Mouse (Mus musculus): ENCODE measurements around the gene Tbc1d22a. TPM values are rescaled to one million over a fixed set of nuclear protein-coding genes. Genes with fewer than 3 reads are reported as not detected.

Gene Tbc1d22a
- polyA plus RNA-seq, 1 experiment, result 30.5 TPM

DNA sequence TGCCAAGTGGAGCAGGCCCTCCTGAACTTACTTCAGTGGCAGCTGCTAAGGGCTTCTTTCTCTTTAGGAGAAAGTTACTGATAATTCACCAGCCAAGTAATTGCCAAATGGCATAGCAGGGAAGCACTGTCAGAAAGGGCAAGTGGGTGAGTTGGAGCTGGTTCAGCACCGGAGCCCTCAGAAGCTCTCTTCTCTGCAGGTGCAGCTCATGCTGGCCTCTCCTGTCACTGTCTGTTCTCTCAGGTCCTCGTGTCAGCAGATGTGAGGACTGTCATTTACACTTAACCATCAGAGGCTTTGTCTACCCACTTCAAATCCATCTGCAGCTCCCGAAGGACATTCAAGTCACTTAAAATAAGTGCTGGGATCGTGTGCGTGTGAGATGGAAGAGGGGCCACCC is 190.6 kb downstream of the Tbc1d22a start:
- no peaks in the 10 kb centered on the region for H3K79me2 ChIP-seq (ENCODE audit: control insufficient read depth, insufficient read depth)
- H3ac ChIP-seq (ENCODE audit: control insufficient read depth, insufficient read length), result no peak overlapping the region
- H3K4me3 ChIP-seq, result no peak overlapping the region
- TF ChIP-seq SRF (IDR thresholded peaks at IDR 0.05; ENCODE audit: control insufficient read depth, insufficient read length, low read depth) (no peak), USF1 (IDR thresholded peaks at IDR 0.05; ENCODE audit: low read depth) (no peak), REST (IDR thresholded peaks at IDR 0.05; ENCODE audit: insufficient read depth, insufficient read length) (no peak), MYOG (IDR thresholded peaks at IDR 0.05; ENCODE audit: control insufficient read depth in 1 of 3, insufficient read depth in 1 of 3, insufficient read length in 2 of 3, low read depth in 2 of 3) (no peak), TCF3 (IDR thresholded peaks at IDR 0.05; ENCODE audit: insufficient read length, low read depth) (no peak), TCF12 (IDR thresholded peaks at IDR 0.05; ENCODE audit: insufficient read depth, poor library complexity, severe bottlenecking) (no peak), MYOD1 (IDR thresholded peaks at IDR 0.05; ENCODE audit: control insufficient read depth in 1 of 3, insufficient read length in 2 of 3, low read depth in 2 of 3) (no peak)
- no peaks in the 10 kb centered on the region for H3K27me3 ChIP-seq (ENCODE audit: control insufficient read depth, insufficient read depth, insufficient read length)
- H3K36me3 ChIP-seq (ENCODE audit: control insufficient read depth, insufficient read depth), result no peaks in the 10 kb centered on the region
- H3K4me2 ChIP-seq (ENCODE audit: low read depth), result no peak overlapping the region

DNA sequence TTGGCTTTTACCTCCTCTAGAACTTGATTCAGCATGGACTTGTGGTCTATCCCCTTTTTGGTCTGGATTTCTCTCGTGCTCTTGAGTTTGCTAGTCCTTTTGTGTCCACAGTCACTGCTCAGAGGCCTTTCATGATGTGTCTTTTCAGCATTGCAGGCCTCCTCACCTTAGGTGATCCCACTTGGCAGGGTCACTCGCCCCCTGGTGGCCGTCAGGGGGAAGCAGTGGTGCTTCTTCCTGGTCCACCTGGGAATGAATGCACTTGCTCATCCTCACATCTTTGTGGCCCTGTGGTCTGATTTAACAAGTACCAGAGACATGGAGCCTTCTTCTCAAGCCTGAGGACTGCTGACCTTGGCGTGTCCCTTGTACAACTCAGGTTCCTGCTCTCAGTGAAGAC is 191.3 kb downstream of the Tbc1d22a start:
- Histone ChIP-seq H3K4me3 (no peak overlapping the region), H3K79me2 (ENCODE audit: control insufficient read depth, insufficient read depth) (no peaks in the 10 kb centered on the region), H3K27me3 (ENCODE audit: control insufficient read depth, insufficient read depth, insufficient read length) (no peaks in the 10 kb centered on the region), H3ac (ENCODE audit: control insufficient read depth, insufficient read length) (no peak overlapping the region), H3K4me2 (ENCODE audit: low read depth) (no peak overlapping the region), H3K36me3 (ENCODE audit: control insufficient read depth, insufficient read depth) (no peaks in the 10 kb centered on the region)
- no peak for TF ChIP-seq MAX (IDR thresholded peaks at IDR 0.05; ENCODE audit: low read depth)
- no peak for TF ChIP-seq TCF12 (IDR thresholded peaks at IDR 0.05; ENCODE audit: insufficient read depth, poor library complexity, severe bottlenecking)
- no peak for TF ChIP-seq TCF3 (IDR thresholded peaks at IDR 0.05; ENCODE audit: insufficient read length, low read depth)
- TF ChIP-seq MYOD1 (IDR thresholded peaks at IDR 0.05; ENCODE audit: control insufficient read depth in 1 of 3, insufficient read length in 2 of 3, low read depth in 2 of 3), result no peak
- no peak for TF ChIP-seq MYOG (IDR thresholded peaks at IDR 0.05; ENCODE audit: control insufficient read depth in 1 of 3, insufficient read depth in 1 of 3, insufficient read length in 2 of 3, low read depth in 2 of 3)
- TF ChIP-seq REST (IDR thresholded peaks at IDR 0.05; ENCODE audit: insufficient read depth, insufficient read length), result no peak
- no peak for TF ChIP-seq USF1 (IDR thresholded peaks at IDR 0.05; ENCODE audit: low read depth)
- TF ChIP-seq SRF (IDR thresholded peaks at IDR 0.05; ENCODE audit: control insufficient read depth, insufficient read length, low read depth), result no peak
- no peak for TF ChIP-seq POLR2AphosphoS2 (IDR thresholded peaks at IDR 0.05; ENCODE audit: insufficient read length, low read depth)
- no peak for TF ChIP-seq E2F4 (IDR thresholded peaks at IDR 0.05; ENCODE audit: insufficient read depth)
- no peak for TF ChIP-seq POLR2A (IDR thresholded peaks at IDR 0.05; ENCODE audit: insufficient read length, low read depth)
- no peak for TF ChIP-seq CEBPB (IDR thresholded peaks at IDR 0.05; ENCODE audit: insufficient read depth, poor library complexity, severe bottlenecking)

DNA sequence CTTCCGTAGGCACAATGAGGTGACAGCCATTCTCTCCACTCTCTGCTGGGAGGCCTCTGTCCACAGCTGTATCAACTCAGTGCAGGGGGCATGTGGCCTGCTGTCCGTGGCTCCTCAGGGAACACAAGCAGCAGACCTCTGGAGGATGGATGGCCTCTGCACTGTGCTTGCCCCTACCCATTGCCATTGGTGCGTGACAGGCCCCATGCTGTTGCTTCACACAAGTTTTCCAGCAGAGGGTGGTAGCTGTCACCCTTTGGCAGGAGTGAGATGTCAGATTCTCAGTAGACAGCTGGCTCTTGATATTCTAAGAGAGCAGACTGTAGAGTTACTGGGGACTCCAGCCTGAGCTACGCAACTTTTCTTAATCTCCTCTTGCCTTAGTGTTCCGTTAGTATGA is 195.1 kb downstream of the Tbc1d22a start:
- no peaks in the 10 kb centered on the region for H3K79me2 ChIP-seq (ENCODE audit: control insufficient read depth, insufficient read depth)
- H3K27me3 ChIP-seq (ENCODE audit: control insufficient read depth, insufficient read depth, insufficient read length), result no peaks in the 10 kb centered on the region

DNA sequence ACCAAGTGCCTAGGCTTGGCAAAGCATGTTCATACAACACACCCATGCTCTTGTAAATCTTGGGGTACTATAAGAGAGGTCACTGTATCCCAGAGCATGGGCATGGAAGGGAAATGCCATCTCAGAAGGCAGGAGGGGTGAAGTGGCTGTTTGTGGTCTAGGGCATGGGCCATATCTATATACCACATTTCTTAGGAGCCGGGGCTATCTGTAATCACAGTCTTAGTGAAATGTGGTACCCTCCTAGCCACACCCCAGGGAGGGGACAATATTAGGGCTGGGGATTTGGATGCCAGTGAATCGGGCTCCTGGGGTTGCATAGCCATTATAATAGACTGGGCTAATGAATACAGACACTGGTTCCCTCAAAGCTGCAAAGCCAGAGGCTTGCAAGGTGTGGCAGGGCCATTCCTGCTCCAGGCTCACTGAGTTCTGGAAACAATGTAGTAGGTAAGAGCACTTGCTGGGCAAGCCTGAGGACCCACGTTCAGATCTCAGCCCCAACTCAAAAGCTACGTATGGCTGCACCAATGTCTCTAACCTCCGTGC is 197.3 kb downstream of the Tbc1d22a start:
- Histone ChIP-seq H3K4me3 (no peak overlapping the region), H3K79me2 (ENCODE audit: control insufficient read depth, insufficient read depth) (no peaks in the 10 kb centered on the region), H3K4me2 (ENCODE audit: low read depth) (no peak overlapping the region), H3ac (ENCODE audit: control insufficient read depth, insufficient read length) (no peak overlapping the region), H3K27me3 (ENCODE audit: control insufficient read depth, insufficient read depth, insufficient read length) (no peaks in the 10 kb centered on the region), H3K36me3 (ENCODE audit: control insufficient read depth, insufficient read depth) (no peaks in the 10 kb centered on the region)
- TF ChIP-seq E2F4 (IDR thresholded peaks at IDR 0.05; ENCODE audit: insufficient read depth) (no peak), TCF12 (IDR thresholded peaks at IDR 0.05; ENCODE audit: insufficient read depth, poor library complexity, severe bottlenecking) (no peak), TCF3 (IDR thresholded peaks at IDR 0.05; ENCODE audit: insufficient read length, low read depth) (no peak), MYOG (IDR thresholded peaks at IDR 0.05; ENCODE audit: control insufficient read depth in 1 of 3, insufficient read depth in 1 of 3, insufficient read length in 2 of 3, low read depth in 2 of 3) (no peak), SRF (IDR thresholded peaks at IDR 0.05; ENCODE audit: control insufficient read depth, insufficient read length, low read depth) (no peak), REST (IDR thresholded peaks at IDR 0.05; ENCODE audit: insufficient read depth, insufficient read length) (no peak), MAX (IDR thresholded peaks at IDR 0.05; ENCODE audit: low read depth) (no peak), POLR2AphosphoS2 (IDR thresholded peaks at IDR 0.05; ENCODE audit: insufficient read length, low read depth) (no peak), CEBPB (IDR thresholded peaks at IDR 0.05; ENCODE audit: insufficient read depth, poor library complexity, severe bottlenecking) (no peak), POLR2A (IDR thresholded peaks at IDR 0.05; ENCODE audit: insufficient read length, low read depth) (no peak), MYOD1 (IDR thresholded peaks at IDR 0.05; ENCODE audit: control insufficient read depth in 1 of 3, insufficient read length in 2 of 3, low read depth in 2 of 3) (no peak), USF1 (IDR thresholded peaks at IDR 0.05; ENCODE audit: low read depth) (no peak)

More for the DNA sequence above, 195.1 kb downstream of the Tbc1d22a start:
- H3K36me3 ChIP-seq (ENCODE audit: control insufficient read depth, insufficient read depth), result no peaks in the 10 kb centered on the region
- TF ChIP-seq POLR2A (IDR thresholded peaks at IDR 0.05; ENCODE audit: insufficient read length, low read depth) (no peak), CEBPB (IDR thresholded peaks at IDR 0.05; ENCODE audit: insufficient read depth, poor library complexity, severe bottlenecking) (no peak), USF1 (IDR thresholded peaks at IDR 0.05; ENCODE audit: low read depth) (no peak)
- no peak overlapping the region for H3K4me3 ChIP-seq
- H3K4me2 ChIP-seq (ENCODE audit: low read depth), result no peak overlapping the region
- no peak overlapping the region for H3ac ChIP-seq (ENCODE audit: control insufficient read depth, insufficient read length)

DNA sequence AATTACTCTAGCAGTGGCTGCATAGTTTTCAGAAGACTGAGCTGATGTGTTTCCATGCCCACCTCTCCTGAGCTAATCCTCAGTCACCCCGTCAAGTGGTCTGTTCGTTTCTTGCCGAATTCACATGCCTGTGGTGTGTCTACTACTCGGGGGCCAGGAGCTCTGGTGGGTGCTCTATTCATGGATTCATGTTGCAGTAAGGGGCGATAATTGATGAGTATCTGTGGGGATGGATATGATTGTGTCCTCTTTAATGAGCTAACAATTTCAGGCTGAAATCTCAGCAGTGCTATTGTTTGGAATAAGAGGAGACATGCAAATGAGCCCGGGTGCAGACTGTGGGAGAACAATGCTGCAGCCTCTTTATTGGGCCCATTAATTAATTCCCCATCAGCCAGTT is 201.7 kb downstream of the Tbc1d22a start:
- Histone ChIP-seq H3ac (ENCODE audit: control insufficient read depth, insufficient read length) (no peak overlapping the region), H3K27me3 (ENCODE audit: control insufficient read depth, insufficient read depth, insufficient read length) (no peaks in the 10 kb centered on the region), H3K36me3 (ENCODE audit: control insufficient read depth, insufficient read depth) (no peaks in the 10 kb centered on the region), H3K79me2 (ENCODE audit: control insufficient read depth, insufficient read depth) (no peaks in the 10 kb centered on the region), H3K4me3 (no peak overlapping the region), H3K4me2 (ENCODE audit: low read depth) (no peak overlapping the region)
- TF ChIP-seq MYOG (IDR thresholded peaks at IDR 0.05; ENCODE audit: control insufficient read depth in 1 of 3, insufficient read depth in 1 of 3, insufficient read length in 2 of 3, low read depth in 2 of 3) (no peak), TCF12 (IDR thresholded peaks at IDR 0.05; ENCODE audit: insufficient read depth, poor library complexity, severe bottlenecking) (no peak), E2F4 (IDR thresholded peaks at IDR 0.05; ENCODE audit: insufficient read depth) (no peak), REST (IDR thresholded peaks at IDR 0.05; ENCODE audit: insufficient read depth, insufficient read length) (no peak), MYOD1 (IDR thresholded peaks at IDR 0.05; ENCODE audit: control insufficient read depth in 1 of 3, insufficient read length in 2 of 3, low read depth in 2 of 3) (no peak), USF1 (IDR thresholded peaks at IDR 0.05; ENCODE audit: low read depth) (no peak), SRF (IDR thresholded peaks at IDR 0.05; ENCODE audit: control insufficient read depth, insufficient read length, low read depth) (no peak), MAX (IDR thresholded peaks at IDR 0.05; ENCODE audit: low read depth) (no peak), TCF3 (IDR thresholded peaks at IDR 0.05; ENCODE audit: insufficient read length, low read depth) (no peak), POLR2AphosphoS2 (IDR thresholded peaks at IDR 0.05; ENCODE audit: insufficient read length, low read depth) (no peak), POLR2A (IDR thresholded peaks at IDR 0.05; ENCODE audit: insufficient read length, low read depth) (no peak), CEBPB (IDR thresholded peaks at IDR 0.05; ENCODE audit: insufficient read depth, poor library complexity, severe bottlenecking) (no peak)
